Mouse (Mus musculus) embryonic fibroblast, embryonic 13.5 days (primary cell): Measurements from ENCODE around the gene Gm10715.
"Not testable (repeated sequence)": the region's sequence is repeated elsewhere in the genome, so short reads cannot be mapped to it uniquely, and the experiment has no call there.

Source experiments
- CTCF ChIP-seq: IDR thresholded peaks from 2 replicates; pipeline ENCODE4 v1.5.1; 2011; ENCODE audit warnings: mild to moderate bottlenecking, control low read depth, low read length, moderate library complexity, borderline replicate concordance; ENCODE audit not compliant: insufficient read depth
- POLR2A ChIP-seq: IDR thresholded peaks from 2 replicates; pipeline ENCODE4 v1.6.1; 2011; ENCODE audit warnings: low read depth, mild to moderate bottlenecking, control low read depth, low read length, moderate library complexity

DNA sequence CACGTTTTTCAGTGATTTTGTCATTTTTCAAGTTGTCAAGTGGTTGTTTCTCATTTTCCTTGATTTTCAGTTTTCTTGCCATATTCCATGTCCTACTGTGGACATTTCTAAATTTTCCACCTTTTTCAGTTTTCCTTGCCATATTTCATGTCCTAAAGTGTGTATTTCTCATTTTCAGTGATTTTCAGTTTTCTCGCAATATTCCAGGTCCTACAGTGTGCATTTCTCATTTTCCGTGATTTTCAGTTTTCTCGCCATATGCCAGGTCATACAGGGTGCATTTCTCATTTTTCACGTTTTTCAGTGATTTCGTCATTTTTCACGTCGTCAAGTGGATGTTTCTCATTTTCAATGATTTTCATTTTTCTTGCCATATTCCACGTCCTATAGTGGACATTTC lies 17.7 kb upstream of the Gm10715 start:
- not testable (repeated sequence) for TF ChIP-seq POLR2A, CTCF
